Mouse (Mus musculus) lung, postnatal 0 days (tissue): Measurements from ENCODE around the gene Ifitm2. TPM values are rescaled to one million over a fixed set of nuclear protein-coding genes. Genes with fewer than 3 reads are reported as not detected.

ENCODE experiments used
- ATAC-seq: fragments of 200-750 bp; cut with Nextera tagmentation; 2 replicates; pipeline ENCODE4 v1.8.0; 2017; ENCODE audit warnings: moderate library complexity
- DNase-seq: peaks from one replicate; pipeline ENCODE4 v3.0.0-alpha.2; 2016; ENCODE audit warnings: low spot score
- H3K27ac ChIP-seq: fragments of 300-500 bp; sonication (generic); 2 replicates; pipeline ENCODE4 v1.5.1; 2014; ENCODE audit warnings: antibody characterized with exemption, mild to moderate bottlenecking, low read length, mixed read lengths
- H3K27me3 ChIP-seq: fragments of 300-500 bp; sonication (generic); replicated peaks from 2 replicates; pipeline ENCODE4 v1.6.1; 2014; ENCODE audit warnings: low read length, mixed read lengths; ENCODE audit not compliant: insufficient read depth
- H3K36me3 ChIP-seq: fragments of 300-500 bp; sonication (generic); 2 replicates; pipeline ENCODE4 v1.6.1; 2014; ENCODE audit warnings: low read length, mixed read lengths; ENCODE audit not compliant: insufficient read depth
- H3K4me1 ChIP-seq: fragments of 300-500 bp; sonication (generic); 2 replicates; pipeline ENCODE4 v1.6.1; 2014; ENCODE audit warnings: antibody characterized with exemption, low read depth, low read length, mixed read lengths; ENCODE audit not compliant: insufficient read depth
- H3K4me2 ChIP-seq: fragments of 300-500 bp; sonication (generic); replicated peaks from 2 replicates; pipeline ENCODE4 v1.6.1; 2014; ENCODE audit warnings: low read depth, mild to moderate bottlenecking, low read length, moderate library complexity, mixed read lengths
- H3K4me3 ChIP-seq: fragments of 300-500 bp; sonication (generic); 2 replicates; pipeline ENCODE4 v1.5.1; 2014; ENCODE audit warnings: low read depth, low read length
- H3K9ac ChIP-seq: fragments of 300-500 bp; sonication (generic); replicated peaks from 2 replicates; pipeline ENCODE4 v1.6.1; 2014; ENCODE audit warnings: low read depth, mild to moderate bottlenecking
- H3K9me3 ChIP-seq: fragments of 300-500 bp; sonication (generic); 2 replicates; pipeline ENCODE4 v1.6.1; 2016; ENCODE audit warnings: low read length, mixed read lengths
- CTCF ChIP-seq: IDR thresholded peaks from 2 replicates; pipeline ENCODE4 v1.5.1; 2016; ENCODE audit warnings: antibody characterized with exemption, mild to moderate bottlenecking
- EP300 ChIP-seq: IDR thresholded peaks from 2 replicates; pipeline ENCODE4 v1.6.1; 2016; ENCODE audit warnings: antibody characterized with exemption, mild to moderate bottlenecking, control low read depth
- WGBS: fragments of 180-500 bp; shearing (Covaris S2); extraction: QIAGEN DNeasy Blood & Tissue Kit; methylation state at CpG from one replicate; pipeline ENCODE4 v1.1.7; 2014; 5-methylcytosine and 5-hydroxymethylcytosine counted together
- polyA plus RNA-seq: library from polyadenylated mRNA; unstranded; fragments of >200 nt; fragmentation: Nextera tagmentation; extraction: Ambion mirVana; gene quantifications from 2 replicates; pipeline ENCODE4 v1.2.1, GENCODE M21; 2015

Gene Ifitm2
- polyA plus RNA-seq, 1 experiment from 2014 or later: 1,710 TPM

GRCm38 (mm10) chr7:140927181-140927580, 28.6 kb downstream of the Ifitm2 start:
- Histone ChIP-seq H3K4me3 (no peak overlapping the region), H3K36me3 (no peaks in the 10 kb centered on the region), H3K9me3 (no peaks in the 10 kb centered on the region), H3K4me2 (no peak overlapping the region), H3K27ac (no peak overlapping the region), H3K9ac (no peak overlapping the region), H3K27me3 (peaks cover 28% of the 10 kb centered on the region), H3K4me1 (peaks cover 9% of the 10 kb centered on the region; the same call in 1 of the 2 replicates)
- no peak for ATAC-seq
- 74% methylated on average over 6 of the region's 6 CpGs for WGBS
- TF ChIP-seq EP300: no peak
- no peak for TF ChIP-seq CTCF
- no peak for DNase-seq

GRCm38 (mm10) chr7:140923070-140923775, 32.6 kb downstream of the Ifitm2 start:
- no peak for TF ChIP-seq EP300
- TF ChIP-seq CTCF: no peak
- no peak overlapping the region for H3K27ac ChIP-seq
- no peak overlapping the region for H3K9ac ChIP-seq
- DNase-seq (no peak), ATAC-seq (no peak)
- no peaks in the 10 kb centered on the region for H3K9me3 ChIP-seq
- H3K4me1 ChIP-seq: peaks cover 10% of the 10 kb centered on the region; the same call in 1 of the 2 replicates
- 21% methylated on average over 30 of the region's 30 CpGs for WGBS
- H3K36me3 ChIP-seq: no peaks in the 10 kb centered on the region
- H3K4me3 ChIP-seq: peak overlapping the region; percentile 24; the same call in 1 of the 2 replicates
- peaks cover 55% of the 10 kb centered on the region for H3K27me3 ChIP-seq
- peak overlapping the region; percentile 46 for H3K4me2 ChIP-seq

GRCm38 (mm10) chr7:140922398-140923069, 33.3 kb downstream of the Ifitm2 start:
- Histone ChIP-seq H3K4me2 (peak overlapping the region; percentile 46), H3K27ac (no peak overlapping the region), H3K36me3 (no peaks in the 10 kb centered on the region), H3K4me3 (peak overlapping the region; percentile 24), H3K9me3 (no peaks in the 10 kb centered on the region), H3K4me1 (peaks cover 10% of the 10 kb centered on the region; the same call in 1 of the 2 replicates), H3K27me3 (peaks cover 55% of the 10 kb centered on the region), H3K9ac (no peak overlapping the region)
- 0 out of 2 replicates have a peak, but pooled peaks have one; percentile 16 for ATAC-seq
- under 1% methylated on average over 49 of the region's 49 CpGs for WGBS
- TF ChIP-seq EP300 (no peak), CTCF (no peak)
- DNase-seq: peak; percentile 26

GRCm38 (mm10) chr7:140921225-140921975, 34.4 kb downstream of the Ifitm2 start:
- WGBS: 30% methylated on average over 22 of the region's 22 CpGs
- H3K9me3 ChIP-seq: no peaks in the 10 kb centered on the region
- ATAC-seq (no peak), DNase-seq (no peak)
- no peak overlapping the region for H3K4me3 ChIP-seq
- no peak overlapping the region for H3K9ac ChIP-seq
- H3K27ac ChIP-seq: no peak overlapping the region
- no peak for TF ChIP-seq CTCF
- no peak for TF ChIP-seq EP300
- H3K27me3 ChIP-seq: peaks cover 55% of the 10 kb centered on the region
- H3K36me3 ChIP-seq: no peaks in the 10 kb centered on the region
- H3K4me1 ChIP-seq: peaks cover 10% of the 10 kb centered on the region; the same call in 1 of the 2 replicates
- no peak overlapping the region for H3K4me2 ChIP-seq

GRCm38 (mm10) chr7:140920418-140921029, 35.3 kb downstream of the Ifitm2 start, which contains the start of gene Nlrp6:
Gene Nlrp6 (plus strand): TSS chr7:140920902.
- ATAC-seq (no peak), DNase-seq (no peak)
- Histone ChIP-seq H3K4me3 (no peak within 1 kb of the TSS), H3K36me3 (no peaks in the 10 kb centered on the region), H3K27me3 (peaks cover 55% of the 10 kb centered on the region), H3K27ac (no peak within 1 kb of the TSS), H3K9me3 (no peaks in the 10 kb centered on the region), H3K4me1 (peaks cover 10% of the 10 kb centered on the region; the same call in 1 of the 2 replicates), H3K4me2 (no peak within 1 kb of the TSS), H3K9ac (no peak within 1 kb of the TSS)
- 58% methylated on average over 8 of the region's 8 CpGs for WGBS
- TF ChIP-seq EP300 (no peak), CTCF (no peak)
